8 mouse cellular contexts compared by ENCODE assay signal in the genomic region with DNA sequence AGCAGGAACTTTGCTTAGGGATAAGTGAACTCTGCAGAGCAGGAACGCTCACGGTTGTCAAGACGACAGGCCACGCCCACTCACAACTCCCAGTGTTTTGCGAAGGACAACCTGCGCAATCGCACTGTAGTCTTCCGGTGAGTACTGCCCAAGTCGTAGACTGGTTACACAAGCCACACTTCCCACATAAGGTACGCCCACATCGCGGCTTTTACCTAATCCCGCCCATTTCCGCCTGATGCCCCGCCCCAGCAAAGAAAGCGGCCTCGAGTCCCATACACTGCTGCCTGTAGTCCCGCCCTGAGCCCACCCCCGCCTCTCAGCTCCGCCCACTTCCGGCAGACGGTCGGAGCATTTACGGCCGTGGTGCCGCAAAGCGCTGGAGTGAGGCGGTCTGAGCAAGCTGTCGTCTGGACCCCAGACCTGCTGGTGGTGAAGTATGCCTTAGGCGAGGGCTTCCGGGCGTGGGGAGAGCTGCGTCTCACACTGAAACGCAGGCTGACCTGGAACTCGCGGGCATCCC. TPM values are rescaled to one million over a fixed set of nuclear protein-coding genes. Genes with fewer than 3 reads are reported as not detected.
DNase-seq lines count a peak whose midpoint lies in the region; ATAC-seq and TF ChIP-seq lines count a peak whose summit lies in the region.

A gene (minus strand): TSS at position 190 of the 523 bp plus-strand sequence.
A gene (plus strand): TSS at position 319 of the 523 bp plus-strand sequence.

- H3K9me3 ChIP-seq in embryonic facial prominence, embryonic 13.5 days = no peaks in the 10 kb centered on the region
- no peaks in the 10 kb centered on the region for H3K9me3 ChIP-seq in limb, embryonic 12.5 days
- no peaks in the 10 kb centered on the region for H3K9me3 ChIP-seq in midbrain, embryonic 15.5 days

- H3K36me3 ChIP-seq in embryonic facial prominence, embryonic 13.5 days = peaks cover 4% of the 10 kb centered on the region
- H3K36me3 ChIP-seq in kidney, adult 2 months (ENCODE audit: control insufficient read depth, insufficient read depth, low read length) = peaks cover under 1% of the 10 kb centered on the region
- peaks cover 7% of the 10 kb centered on the region; the same call in 1 of the 2 replicates for H3K36me3 ChIP-seq in limb, embryonic 12.5 days
- H3K36me3 ChIP-seq in midbrain, embryonic 15.5 days (replicated peaks) = no peaks in the 10 kb centered on the region
- H3K36me3 ChIP-seq in spleen, adult 2 months (ENCODE audit: control insufficient read depth, insufficient read depth, low read length) = no peaks in the 10 kb centered on the region; the same call in 1 of the 2 replicates

- peak within 1 kb of the TSS; percentile 72 for H3K4me3 ChIP-seq in embryonic facial prominence, embryonic 13.5 days
- H3K4me3 ChIP-seq in kidney, adult 2 months (ENCODE audit: insufficient read depth, low read depth, low read length) = peak within 1 kb of the TSS; percentile 79
- peak within 1 kb of the TSS; percentile 64 for H3K4me3 ChIP-seq in limb, embryonic 12.5 days (replicated peaks)
- H3K4me3 ChIP-seq in midbrain, embryonic 15.5 days = peak within 1 kb of the TSS; percentile 60
- peak within 1 kb of the TSS; percentile 83 for H3K4me3 ChIP-seq in spleen, adult 2 months (ENCODE audit: extremely low read depth, insufficient read depth, insufficient read length)

- peak; percentile 100 for ATAC-seq in embryonic facial prominence, embryonic 13.5 days (ENCODE audit: insufficient number of reproducible peaks, insufficient read depth, low FRiP score, low TSS enrichment, low read depth)
- ATAC-seq in limb, embryonic 12.5 days (ENCODE audit: insufficient number of reproducible peaks, insufficient read depth, low FRiP score, low TSS enrichment, low read depth) = peak; percentile 99
- peak; percentile 100 for ATAC-seq in midbrain, embryonic 15.5 days (replicated peaks)

- peaks cover 14% of the 10 kb centered on the region for H3K4me1 ChIP-seq in embryonic facial prominence, embryonic 13.5 days
- H3K4me1 ChIP-seq in kidney, adult 2 months (ENCODE audit: control insufficient read depth, insufficient read depth, low read length) = peaks cover 3% of the 10 kb centered on the region; the same call in 1 of the 2 replicates
- H3K4me1 ChIP-seq in limb, embryonic 12.5 days (replicated peaks) = 0 out of 2 replicates have a peak, but pooled peaks cover 12% of the 10 kb centered on the region
- H3K4me1 ChIP-seq in midbrain, embryonic 15.5 days = peaks cover 17% of the 10 kb centered on the region
- no peaks in the 10 kb centered on the region; the same call in 1 of the 2 replicates for H3K4me1 ChIP-seq in spleen, adult 2 months (ENCODE audit: control insufficient read depth, insufficient read depth, insufficient read length)

- peak; percentile 100 for DNase-seq in 3134 (ENCODE audit: extremely low read depth, insufficient read length, low spot score)
- peak; percentile 97 to 98 for DNase-seq in adrenal gland, postnatal 36 days
- DNase-seq in heart, adult 18-20 months = peak; percentile 99 to 100
- peak; percentile 100 for DNase-seq in kidney, adult 2 months
- peak; percentile 97 to 99 for DNase-seq in spleen, adult 2 months (ENCODE audit: low read depth in 1 of 2, low spot score in 2 of 2)

- no peak for TF ChIP-seq CTCF in kidney, adult 2 months (conservative IDR thresholded peaks at IDR 0.05; ENCODE audit: insufficient read depth, insufficient read length, low read depth, low read length)
- no peak for TF ChIP-seq CTCF in spleen, adult 2 months (IDR thresholded peaks at IDR 0.05; ENCODE audit: extremely low read depth, insufficient read depth, insufficient read length, insufficient replicate concordance)

- no peaks in the 10 kb centered on the region for H3K27me3 ChIP-seq in embryonic facial prominence, embryonic 13.5 days
- H3K27me3 ChIP-seq in kidney, adult 2 months (replicated peaks; ENCODE audit: control insufficient read depth, insufficient read depth, low read length) = no peaks in the 10 kb centered on the region
- H3K27me3 ChIP-seq in limb, embryonic 12.5 days = no peaks in the 10 kb centered on the region
- H3K27me3 ChIP-seq in midbrain, embryonic 15.5 days (replicated peaks) = no peaks in the 10 kb centered on the region
- no peaks in the 10 kb centered on the region for H3K27me3 ChIP-seq in spleen, adult 2 months (ENCODE audit: control insufficient read depth, insufficient read depth, low read length)

- H3K4me2 ChIP-seq in embryonic facial prominence, embryonic 13.5 days = peak within 1 kb of the TSS; percentile 73
- peak within 1 kb of the TSS; percentile 54 for H3K4me2 ChIP-seq in limb, embryonic 12.5 days
- peak within 1 kb of the TSS; percentile 60 for H3K4me2 ChIP-seq in midbrain, embryonic 15.5 days

- H3K9ac ChIP-seq in embryonic facial prominence, embryonic 13.5 days = peak within 1 kb of the TSS; percentile 87
- H3K9ac ChIP-seq in limb, embryonic 12.5 days (replicated peaks) = peak within 1 kb of the TSS; percentile 78
- peak within 1 kb of the TSS; percentile 72 for H3K9ac ChIP-seq in midbrain, embryonic 15.5 days

- TF ChIP-seq POLR2A in kidney, adult 2 months (IDR thresholded peaks at IDR 0.05; ENCODE audit: low read depth, low read length) = peak; percentile 98
- peak; percentile 94 for TF ChIP-seq POLR2A in spleen, adult 2 months (IDR thresholded peaks at IDR 0.05; ENCODE audit: low read depth, low read length)

- peak within 1 kb of the TSS; percentile 96 for H3K27ac ChIP-seq in embryonic facial prominence, embryonic 13.5 days
- H3K27ac ChIP-seq in kidney, adult 2 months (ENCODE audit: insufficient read depth, low read depth, low read length) = peak within 1 kb of the TSS; percentile 90
- H3K27ac ChIP-seq in limb, embryonic 12.5 days = peak within 1 kb of the TSS; percentile 97
- peak within 1 kb of the TSS; percentile 91 for H3K27ac ChIP-seq in midbrain, embryonic 15.5 days
- peak within 1 kb of the TSS; percentile 90 for H3K27ac ChIP-seq in spleen, adult 2 months (ENCODE audit: insufficient read depth, low read length)

- WGBS in embryonic facial prominence, embryonic 13.5 days = under 1% methylated on average over 36 of the region's 36 CpGs
- WGBS in kidney, adult 2 months = under 1% methylated on average over 36 of the region's 36 CpGs
- under 1% methylated on average over 36 of the region's 36 CpGs for WGBS in limb, embryonic 12.5 days
- WGBS in midbrain, embryonic 15.5 days = under 1% methylated on average over 36 of the region's 36 CpGs
- WGBS in spleen, adult 2 months = under 1% methylated on average over 36 of the region's 36 CpGs

RNA-seq across cellular contexts. Expression of the first gene that starts in this region (rescaled TPM):
- total RNA-seq in adrenal gland, postnatal 36 days (2021) = under 1 TPM; 0.33 to 0.63 TPM
- polyA plus RNA-seq in embryonic facial prominence, embryonic 13.5 days (2015; fragmentation: Nextera tagmentation; extraction: Ambion mirVana) = 0.45 and 0.48 TPM in 2 replicates
- 1 to 10 TPM; 1.2 TPM for total RNA-seq in heart, adult 18-20 months (2021)
- polyA plus RNA-seq in kidney, adult 2 months (2012; rRNA removed) = 0.50 and 0.57 TPM in 2 replicates
- 0.34 and 0.46 TPM in 2 replicates for polyA plus RNA-seq in limb, embryonic 12.5 days (2016; fragmentation: Nextera tagmentation; extraction: Ambion mirVana)
- polyA plus RNA-seq in midbrain, embryonic 15.5 days (2015; fragmentation: Nextera tagmentation; extraction: Ambion mirVana) = 0.90 and 1.1 TPM in 2 replicates
- polyA plus RNA-seq in spleen, adult 2 months (2012; rRNA removed) = 0.09 and 0.16 TPM in 2 replicates

RNA-seq across cellular contexts. Expression of the second gene that starts in this region (rescaled TPM):
- 100 to 1,000 TPM in 1 of 2 experiments, 10 to 100 TPM in 1; 87.3 to 144 TPM for total RNA-seq in adrenal gland, postnatal 36 days (2021)
- polyA plus RNA-seq in embryonic facial prominence, embryonic 13.5 days (2015; fragmentation: Nextera tagmentation; extraction: Ambion mirVana) = 37.3 and 38.3 TPM in 2 replicates
- 100 to 1,000 TPM; 120 to 131 TPM for total RNA-seq in heart, adult 18-20 months (2021)
- 19.4 and 32.6 TPM in 2 replicates for polyA plus RNA-seq in kidney, adult 2 months (2012; rRNA removed)
- 32.4 and 32.9 TPM in 2 replicates for polyA plus RNA-seq in limb, embryonic 12.5 days (2016; fragmentation: Nextera tagmentation; extraction: Ambion mirVana)
- polyA plus RNA-seq in midbrain, embryonic 15.5 days (2015; fragmentation: Nextera tagmentation; extraction: Ambion mirVana) = 24.2 and 26.4 TPM in 2 replicates
- 1.5 and 2.3 TPM in 2 replicates for polyA plus RNA-seq in spleen, adult 2 months (2012; rRNA removed)

Comparison
In these comparisons a context has a peak if more than half of its experiments do, and no peak if none do; other contexts are left out.
1. Peak in every context shown above with its lines: DNase-seq, ATAC-seq, H3K4me3 ChIP-seq and H3K27ac ChIP-seq.